Mouse (Mus musculus) heart, embryonic 12.5 days (tissue): ENCODE data around the gene Cbll1. TPM values are rescaled to one million over a fixed set of nuclear protein-coding genes. Genes with fewer than 3 reads are reported as not detected.

Experiments
- ATAC-seq: fragments of 200-750 bp; cut with Nextera tagmentation; 2 replicates; pipeline ENCODE4 v1.8.0; 2017; ENCODE audit warnings: moderate TSS enrichment, moderate library complexity; ENCODE audit not compliant: insufficient number of reproducible peaks, low FRiP score
- H3K27ac ChIP-seq: fragments of 300-500 bp; sonication (generic); 2 replicates; pipeline ENCODE4 v1.5.1; 2016; ENCODE audit warnings: mild to moderate bottlenecking, moderate library complexity; ENCODE audit not compliant: poor library complexity, severe bottlenecking
- H3K27me3 ChIP-seq: fragments of 300-500 bp; sonication (generic); replicated peaks from 2 replicates; pipeline ENCODE4 v1.6.1; 2016; ENCODE audit warnings: mild to moderate bottlenecking, moderate library complexity
- H3K36me3 ChIP-seq: fragments of 300-500 bp; sonication (generic); 2 replicates; pipeline ENCODE4 v1.6.1; 2016; ENCODE audit warnings: mild to moderate bottlenecking, moderate library complexity
- H3K4me1 ChIP-seq: fragments of 300-500 bp; sonication (generic); replicated peaks from 2 replicates; pipeline ENCODE4 v1.6.1; 2016; ENCODE audit warnings: mild to moderate bottlenecking
- H3K4me2 ChIP-seq: fragments of 300-500 bp; sonication (generic); 2 replicates; pipeline ENCODE4 v1.6.1; 2016; ENCODE audit warnings: mild to moderate bottlenecking, moderate library complexity
- H3K4me3 ChIP-seq: fragments of 300-500 bp; sonication (generic); 2 replicates; pipeline ENCODE4 v1.5.1; 2016; ENCODE audit warnings: mild to moderate bottlenecking
- H3K9ac ChIP-seq: fragments of 300-500 bp; sonication (generic); 2 replicates; pipeline ENCODE4 v1.6.1; 2016; ENCODE audit warnings: mild to moderate bottlenecking, moderate library complexity
- H3K9me3 ChIP-seq: fragments of 300-500 bp; sonication (generic); replicated peaks from 2 replicates; pipeline ENCODE4 v1.6.1; 2016; ENCODE audit warnings: mild to moderate bottlenecking, moderate library complexity
- WGBS: fragments of 180-500 bp; shearing (Covaris S2); methylation state at CpG from one replicate; pipeline ENCODE4 v1.1.7; 2016; 5-methylcytosine and 5-hydroxymethylcytosine counted together
- polyA plus RNA-seq: library from polyadenylated mRNA; unstranded; fragments of >200 nt; fragmentation: Nextera tagmentation; extraction: Ambion mirVana; gene quantifications from 2 replicates; pipeline ENCODE4 v1.2.1, GENCODE M21; 2016

The Cbll1 gene
- polyA plus RNA-seq, 1 experiment from 2014 or later: 11.3 TPM

DNA sequence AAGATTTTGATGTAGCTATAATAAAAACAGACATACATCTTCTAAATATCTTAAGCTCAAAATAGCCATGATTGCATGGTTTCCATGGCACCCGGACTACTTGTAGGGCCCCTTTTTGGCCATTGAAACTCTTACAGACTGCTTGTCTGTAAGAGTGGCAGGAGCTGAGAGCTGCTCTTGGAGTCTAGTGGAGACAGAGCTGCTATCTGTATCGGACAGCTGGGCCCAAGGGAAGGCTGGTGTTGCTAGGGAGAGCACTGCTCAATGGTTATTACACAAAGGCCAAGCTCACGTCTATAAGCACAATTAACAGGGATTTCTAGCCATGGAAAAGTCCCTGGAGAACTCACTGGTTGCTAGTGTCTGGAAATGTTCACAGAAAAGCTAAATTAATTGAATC lies 22.0 kb upstream of the Cbll1 start:
- H3K4me2 ChIP-seq: no peak overlapping the region
- H3K27ac ChIP-seq: 0 out of 2 replicates have a peak overlapping the region, but pooled peaks have one; percentile 6
- no peak overlapping the region for H3K4me3 ChIP-seq
- H3K27me3 ChIP-seq: no peaks in the 10 kb centered on the region
- H3K9ac ChIP-seq: no peak overlapping the region
- peaks cover 20% of the 10 kb centered on the region for H3K4me1 ChIP-seq
- H3K36me3 ChIP-seq: no peaks in the 10 kb centered on the region
- no peaks in the 10 kb centered on the region for H3K9me3 ChIP-seq
- 30% methylated on average over 3 of the region's 3 CpGs for WGBS
- no peak for ATAC-seq

DNA sequence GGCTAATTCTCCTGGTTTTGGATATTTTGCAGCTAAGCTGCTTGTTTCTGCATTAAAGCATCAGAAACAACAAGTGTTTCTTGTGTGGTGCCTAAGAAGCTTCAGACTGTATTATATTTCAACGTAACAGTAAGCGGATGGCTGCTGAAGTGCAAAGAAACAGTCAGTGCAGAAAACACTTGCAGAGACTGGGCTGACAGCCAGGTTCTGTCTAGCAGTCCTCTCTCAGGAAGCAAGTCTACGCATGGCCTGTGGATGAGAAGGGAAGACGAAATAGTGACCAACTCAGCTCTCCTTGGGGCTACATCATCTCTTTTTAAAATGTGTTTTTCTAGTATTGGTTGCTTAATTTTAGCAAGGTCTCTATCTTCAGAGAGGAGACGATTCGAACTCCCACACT lies 20.7 kb upstream of the Cbll1 start:
- Histone ChIP-seq H3K27ac (no peak overlapping the region), H3K4me2 (no peak overlapping the region), H3K9me3 (no peaks in the 10 kb centered on the region), H3K27me3 (no peaks in the 10 kb centered on the region), H3K36me3 (no peaks in the 10 kb centered on the region), H3K4me1 (peaks cover 20% of the 10 kb centered on the region), H3K4me3 (no peak overlapping the region), H3K9ac (no peak overlapping the region)
- WGBS: 41% methylated on average over 6 of the region's 6 CpGs
- no peak for ATAC-seq

DNA sequence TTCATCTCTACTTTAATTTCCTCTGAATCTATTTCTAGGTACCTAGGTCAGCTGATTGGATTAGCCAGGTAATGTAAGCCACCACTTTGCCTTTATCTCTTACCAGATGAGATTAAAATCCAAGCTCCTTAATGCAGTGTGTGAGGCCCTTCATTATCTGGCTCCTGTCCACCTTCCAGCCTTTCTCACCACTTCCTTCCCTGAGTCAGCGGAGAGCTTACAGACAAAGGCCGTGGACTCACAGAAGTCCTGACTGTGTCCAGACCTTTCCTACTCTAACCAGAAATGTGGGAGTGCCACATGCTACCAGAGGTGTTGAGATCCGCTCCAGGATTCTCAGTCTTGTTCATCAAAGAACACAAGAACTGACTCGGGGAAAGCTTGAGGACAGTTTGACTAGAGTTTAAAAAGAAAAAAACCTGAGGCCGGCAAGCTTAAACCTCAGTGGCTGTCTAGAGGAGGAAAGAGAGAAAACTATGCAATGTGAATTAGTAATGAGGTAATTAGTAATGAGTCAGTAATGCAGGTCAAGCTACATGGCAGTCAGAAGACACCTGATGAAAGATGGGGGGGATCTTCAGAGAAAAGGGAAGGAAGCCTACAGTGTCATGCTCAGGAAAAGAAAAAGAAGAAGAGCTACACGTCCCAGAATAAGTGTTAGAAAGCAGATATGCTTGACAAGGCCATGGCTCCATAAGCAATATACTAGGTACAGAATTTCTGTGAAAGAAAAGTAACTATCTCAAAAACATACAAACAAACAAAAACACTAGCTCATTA lies 14.5 kb upstream of the Cbll1 start:
- H3K4me1 ChIP-seq: peaks cover 9% of the 10 kb centered on the region
- H3K9me3 ChIP-seq: no peaks in the 10 kb centered on the region
- WGBS: 38% methylated on average over 6 of the region's 6 CpGs
- ATAC-seq: no peak
- H3K36me3 ChIP-seq: no peaks in the 10 kb centered on the region
- H3K27ac ChIP-seq: no peak overlapping the region
- no peak overlapping the region for H3K4me3 ChIP-seq
- no peak overlapping the region for H3K4me2 ChIP-seq
- H3K27me3 ChIP-seq: no peaks in the 10 kb centered on the region
- H3K9ac ChIP-seq: no peak overlapping the region

DNA sequence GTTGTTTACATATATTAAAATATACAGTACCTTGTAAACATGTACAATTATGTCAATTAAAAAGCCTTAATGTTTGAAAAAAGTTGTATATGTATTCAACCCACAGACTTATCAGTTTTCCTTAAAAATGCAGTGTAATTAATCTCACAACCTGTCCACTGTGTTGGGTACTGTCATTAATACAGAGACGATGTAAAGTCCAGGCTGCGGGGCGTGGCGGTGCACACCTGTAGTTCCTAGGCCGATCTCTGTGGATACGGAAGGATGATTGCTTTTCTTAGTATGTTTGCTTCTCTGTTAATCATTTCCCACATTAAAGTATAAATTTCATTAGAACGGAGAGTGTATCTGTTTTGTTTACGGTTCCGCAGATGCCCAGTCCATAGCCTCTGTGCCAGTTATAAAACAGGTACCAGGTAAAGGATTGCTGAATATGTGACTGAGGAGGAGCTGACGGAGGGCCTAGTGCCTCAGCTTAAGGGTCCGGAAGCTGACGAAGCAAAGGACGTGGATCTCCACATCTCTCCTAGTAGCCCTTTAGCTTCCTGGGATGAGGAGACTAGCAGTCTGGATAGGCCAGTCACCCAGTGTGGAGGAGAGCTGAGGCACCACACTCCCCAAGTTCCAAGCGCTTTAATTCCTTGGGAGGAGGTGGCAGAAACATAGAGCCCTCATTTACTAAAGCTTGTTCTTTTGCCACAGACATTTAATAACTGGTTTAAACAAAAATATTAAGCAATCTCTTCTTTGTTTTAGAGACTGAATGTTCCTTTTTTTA lies 13.4 kb upstream of the Cbll1 start:
- Histone ChIP-seq H3K4me2 (no peak overlapping the region), H3K36me3 (no peaks in the 10 kb centered on the region), H3K9me3 (no peaks in the 10 kb centered on the region), H3K27me3 (no peaks in the 10 kb centered on the region), H3K9ac (no peak overlapping the region), H3K4me1 (peaks cover 9% of the 10 kb centered on the region), H3K4me3 (no peak overlapping the region), H3K27ac (no peak overlapping the region)
- 84% methylated on average over 14 of the region's 14 CpGs for WGBS
- ATAC-seq: no peak

DNA sequence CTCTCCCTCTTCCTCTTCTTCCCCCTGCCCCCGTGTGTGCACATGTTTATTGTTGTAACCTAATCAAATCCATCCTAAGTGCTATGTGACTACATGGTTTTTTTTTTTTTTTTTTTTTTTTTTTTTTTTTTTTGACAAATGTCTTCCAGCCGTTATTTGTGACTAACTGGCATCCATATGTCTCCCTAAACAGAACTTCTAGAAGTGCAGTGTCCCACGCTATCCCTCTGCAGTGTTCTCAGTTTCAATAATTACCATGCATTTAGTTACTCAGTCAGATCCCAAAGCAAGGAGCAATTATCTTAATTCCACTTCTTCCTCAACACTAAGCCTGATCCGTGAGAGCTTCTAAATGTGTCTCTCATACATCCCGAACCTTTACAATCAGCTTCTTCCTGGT lies 11.8 kb upstream of the Cbll1 start:
- Histone ChIP-seq H3K36me3 (no peaks in the 10 kb centered on the region), H3K27me3 (no peaks in the 10 kb centered on the region), H3K4me3 (no peak overlapping the region), H3K4me1 (peaks cover 9% of the 10 kb centered on the region), H3K27ac (no peak overlapping the region), H3K9ac (no peak overlapping the region), H3K9me3 (no peaks in the 10 kb centered on the region), H3K4me2 (no peak overlapping the region)
- ATAC-seq: no peak
- 43% methylated on average over 4 of the region's 5 CpGs for WGBS

DNA sequence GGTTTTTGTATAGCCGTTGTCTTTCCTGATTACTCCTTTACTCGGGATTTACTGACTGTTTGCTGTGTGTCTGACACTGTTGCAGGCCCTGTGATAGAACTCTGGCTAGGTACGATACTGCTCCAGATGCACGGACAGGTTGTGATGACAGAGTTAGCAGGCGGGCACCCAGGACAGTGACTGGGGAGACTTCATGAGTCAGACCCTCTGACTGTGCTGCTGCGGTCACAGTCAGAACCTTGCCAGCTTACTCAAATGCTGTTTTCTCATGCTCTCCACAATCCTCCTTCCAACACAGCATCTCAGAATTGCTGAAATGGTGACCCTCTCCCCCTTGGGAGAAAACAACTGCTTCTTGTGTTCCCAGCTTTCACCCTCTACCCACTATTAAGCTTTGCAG lies 9.1 kb upstream of the Cbll1 start:
- WGBS: 70% methylated on average over 6 of the region's 6 CpGs
- Histone ChIP-seq H3K27me3 (no peaks in the 10 kb centered on the region), H3K9me3 (no peaks in the 10 kb centered on the region), H3K4me1 (peaks cover 4% of the 10 kb centered on the region; the same call in 1 of the 2 replicates), H3K27ac (no peak overlapping the region), H3K9ac (no peak overlapping the region), H3K4me2 (no peak overlapping the region), H3K36me3 (no peaks in the 10 kb centered on the region), H3K4me3 (no peak overlapping the region)
- ATAC-seq: no peak

DNA sequence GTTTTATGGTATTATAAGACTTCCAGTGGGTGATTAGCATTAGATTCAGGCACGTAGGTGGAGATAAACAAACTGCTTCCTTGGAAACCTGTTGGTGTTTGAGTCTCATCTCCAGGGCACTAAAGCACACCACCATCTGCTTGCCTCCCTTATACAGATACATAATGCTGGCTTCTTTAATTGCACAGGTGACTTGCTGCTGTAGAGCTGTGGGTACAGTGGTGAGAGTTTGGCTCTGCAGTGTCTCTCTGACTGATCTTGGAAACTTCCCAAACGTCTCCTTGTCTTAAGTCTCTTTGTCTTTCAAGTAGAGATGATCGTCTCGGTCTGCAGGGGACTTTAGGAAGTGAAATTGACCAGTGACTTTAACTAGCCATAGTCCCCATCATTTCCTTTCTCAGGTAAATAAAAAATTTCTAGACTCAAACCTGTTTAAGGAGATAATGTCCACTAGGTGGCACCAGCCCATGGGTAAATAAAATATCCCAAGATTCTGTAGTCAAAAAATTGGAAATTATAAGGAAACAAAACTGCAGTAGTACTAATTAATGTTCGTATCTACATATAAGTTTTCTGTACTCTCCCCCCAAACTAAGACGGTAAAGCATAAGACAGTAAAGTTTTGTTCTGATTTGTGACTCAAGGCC lies 8.4 kb upstream of the Cbll1 start:
- Histone ChIP-seq H3K36me3 (no peaks in the 10 kb centered on the region), H3K4me1 (peaks cover 4% of the 10 kb centered on the region; the same call in 1 of the 2 replicates), H3K4me3 (no peak overlapping the region), H3K9ac (no peak overlapping the region), H3K4me2 (no peak overlapping the region), H3K27ac (no peak overlapping the region), H3K27me3 (no peaks in the 10 kb centered on the region), H3K9me3 (no peaks in the 10 kb centered on the region)
- WGBS: 33% methylated on average over 6 of the region's 6 CpGs
- no peak for ATAC-seq

DNA sequence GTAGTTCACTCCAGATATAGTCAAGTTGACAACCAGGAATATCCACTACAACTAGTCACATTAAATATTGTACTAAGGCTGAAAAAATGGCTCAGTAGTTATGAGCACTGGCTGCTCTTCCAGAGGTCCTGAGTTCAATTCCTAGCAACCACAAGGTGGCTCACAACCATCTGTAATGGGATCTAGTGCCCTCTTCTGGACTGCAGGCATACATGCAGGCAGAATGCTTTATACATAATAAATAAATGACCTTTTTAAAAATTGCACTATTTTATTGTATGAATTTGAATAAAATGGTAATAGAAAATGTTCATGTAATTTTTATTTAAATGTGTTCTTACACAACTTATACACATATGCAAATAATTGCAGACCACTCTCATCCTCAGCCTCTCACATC lies 3.8 kb upstream of the Cbll1 start:
- Histone ChIP-seq H3K36me3 (no peaks in the 10 kb centered on the region), H3K9me3 (no peaks in the 10 kb centered on the region), H3K4me3 (no peak overlapping the region), H3K27me3 (no peaks in the 10 kb centered on the region), H3K4me2 (no peak overlapping the region), H3K27ac (no peak overlapping the region), H3K4me1 (peaks cover 9% of the 10 kb centered on the region), H3K9ac (no peak overlapping the region)
- ATAC-seq: no peak

DNA sequence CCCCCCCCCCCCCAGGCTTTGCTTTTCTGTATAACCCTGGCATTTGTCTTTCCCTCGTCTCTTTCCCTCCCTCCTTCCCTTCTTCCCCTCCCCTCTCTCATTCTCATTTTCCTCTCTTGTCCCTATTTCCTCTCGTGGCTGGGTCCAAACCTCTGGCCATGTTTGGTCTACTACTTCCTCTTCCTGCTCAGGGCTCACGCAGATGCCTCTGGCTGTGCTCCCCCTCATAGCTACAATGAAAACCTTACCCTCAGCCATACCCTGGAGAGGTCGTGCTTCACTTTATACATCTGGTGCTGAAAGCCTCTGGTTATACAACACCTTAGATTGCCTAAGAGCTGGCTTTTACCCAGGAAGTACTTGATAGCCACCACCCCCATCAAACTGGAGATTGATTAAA lies 1.9 kb upstream of the Cbll1 start:
- Histone ChIP-seq H3K27ac (no peak overlapping the region), H3K4me3 (no peak overlapping the region), H3K4me2 (no peak overlapping the region), H3K36me3 (no peaks in the 10 kb centered on the region), H3K9ac (no peak overlapping the region), H3K4me1 (peaks cover 16% of the 10 kb centered on the region), H3K9me3 (no peaks in the 10 kb centered on the region), H3K27me3 (no peaks in the 10 kb centered on the region)
- WGBS: 39% methylated on average over 4 of the region's 4 CpGs
- no peak for ATAC-seq

DNA sequence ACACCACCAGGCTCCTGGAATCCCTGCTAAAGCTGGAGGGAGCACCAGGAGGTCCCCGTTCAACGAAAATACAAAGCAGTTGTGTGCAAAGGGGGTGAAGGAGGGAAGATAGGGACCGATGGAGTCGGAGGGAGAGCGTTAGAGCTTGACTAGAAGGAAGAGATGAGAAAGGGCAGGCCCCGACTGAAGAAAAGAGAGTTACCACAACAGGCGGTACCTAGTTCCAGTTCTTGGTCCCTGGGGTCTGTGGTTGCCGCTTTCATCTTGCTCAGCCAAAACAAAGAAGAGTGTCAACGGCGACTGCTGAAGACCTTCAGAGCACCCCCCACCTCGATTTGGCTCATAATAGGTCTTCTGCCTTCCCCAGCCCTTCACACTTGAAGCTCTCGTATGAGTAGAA lies 780 bp upstream of the Cbll1 start:
- Histone ChIP-seq H3K9ac (peak overlapping the region; percentile 86), H3K27me3 (no peaks in the 10 kb centered on the region), H3K4me1 (peaks cover 16% of the 10 kb centered on the region), H3K27ac (peak overlapping the region; percentile 88), H3K9me3 (no peaks in the 10 kb centered on the region), H3K36me3 (no peaks in the 10 kb centered on the region), H3K4me3 (peak overlapping the region; percentile 98), H3K4me2 (peak overlapping the region; percentile 95)
- no peak for ATAC-seq
- 5% methylated on average over 12 of the region's 12 CpGs for WGBS

DNA sequence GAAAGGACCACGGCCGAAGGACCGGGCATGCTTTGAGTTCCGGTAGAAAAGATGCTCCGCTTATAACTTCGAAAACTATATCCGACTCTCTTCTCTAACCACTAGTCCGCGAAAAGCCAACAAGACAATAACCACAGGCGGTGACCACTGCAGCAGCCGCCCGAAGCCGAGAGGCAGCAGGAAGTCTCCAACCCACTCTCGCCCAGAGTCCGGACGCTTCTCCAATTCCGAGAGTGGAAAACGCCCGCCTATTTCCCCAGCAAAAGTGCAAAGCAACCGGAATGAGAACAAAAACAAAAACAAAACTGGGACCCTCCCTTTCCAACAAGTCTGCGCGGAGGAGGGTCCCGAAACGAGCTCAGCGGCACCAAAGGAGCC lies 491 bp downstream of the Cbll1 start:
- H3K4me2 ChIP-seq: peak overlapping the region; percentile 95
- H3K4me1 ChIP-seq: peaks cover 16% of the 10 kb centered on the region
- no peaks in the 10 kb centered on the region for H3K9me3 ChIP-seq
- ATAC-seq: no peak
- under 1% methylated on average over 25 of the region's 25 CpGs for WGBS
- H3K36me3 ChIP-seq: peaks cover 6% of the 10 kb centered on the region
- peak overlapping the region; percentile 98 for H3K4me3 ChIP-seq
- peak overlapping the region; percentile 86 for H3K9ac ChIP-seq
- no peaks in the 10 kb centered on the region for H3K27me3 ChIP-seq
- H3K27ac ChIP-seq: peak overlapping the region; percentile 88; the same call in 1 of the 2 replicates
